Mouse (Mus musculus) E14TG2a.4 (cell line): ENCODE measurements around the gene Nrxn3.

Experiments
- CTCF ChIP-seq: conservative IDR thresholded peaks from 2 replicates; pipeline ENCODE4 v1.5.1; 2014; ENCODE audit warnings: low read length
- POU5F1 ChIP-seq: IDR thresholded peaks from 2 replicates; pipeline ENCODE4 v1.6.1; 2014; ENCODE audit warnings: low read length, borderline replicate concordance

DNA sequence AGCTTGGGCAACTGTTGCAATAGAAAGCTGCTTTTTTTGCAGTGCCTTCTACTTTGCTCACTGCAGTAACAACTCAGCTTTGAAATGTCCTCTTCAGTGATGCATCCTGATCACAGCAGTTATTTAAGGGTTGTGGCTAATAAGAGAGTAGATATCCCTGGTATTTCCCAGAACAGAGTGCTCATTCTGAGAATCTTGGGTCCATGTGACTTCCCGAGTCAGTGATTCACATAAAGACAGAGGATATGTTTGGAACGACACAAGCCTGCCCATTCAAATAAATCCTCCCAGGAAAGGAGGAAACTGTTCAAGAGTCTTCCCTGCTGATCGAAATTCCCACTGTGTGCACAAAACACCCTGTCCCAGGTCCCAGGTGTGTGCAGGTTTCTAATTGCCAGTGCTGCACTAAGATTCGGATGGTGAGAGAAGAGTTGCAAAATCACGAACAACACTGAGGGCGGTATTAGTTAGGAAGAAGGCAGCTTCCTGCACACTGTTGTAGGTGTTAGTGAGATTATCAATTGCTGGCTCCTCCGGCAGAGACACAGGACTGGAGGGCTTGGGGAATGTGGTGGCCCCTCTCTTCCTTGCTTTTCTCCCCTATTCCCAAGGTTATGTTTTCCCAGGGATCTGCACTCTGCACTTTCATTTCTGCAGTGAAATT is 230.4 kb downstream of the Nrxn3 start:
- TF ChIP-seq CTCF: no peak
- TF ChIP-seq POU5F1: no peak
